Mouse (Mus musculus) 3134 (cell line): ENCODE measurements around the gene Srrm2.
A peak's percentile ranks its signal among the peaks of the same experiment; 100 is the strongest.

Experiments used
- DNase-seq: peaks from one replicate; pipeline ENCODE4 v3.0.0-alpha.2; 2011; ENCODE audit warnings: low spot score; ENCODE audit not compliant: insufficient read length; ENCODE audit errors: extremely low read depth

Srrm2 gene

DNA sequence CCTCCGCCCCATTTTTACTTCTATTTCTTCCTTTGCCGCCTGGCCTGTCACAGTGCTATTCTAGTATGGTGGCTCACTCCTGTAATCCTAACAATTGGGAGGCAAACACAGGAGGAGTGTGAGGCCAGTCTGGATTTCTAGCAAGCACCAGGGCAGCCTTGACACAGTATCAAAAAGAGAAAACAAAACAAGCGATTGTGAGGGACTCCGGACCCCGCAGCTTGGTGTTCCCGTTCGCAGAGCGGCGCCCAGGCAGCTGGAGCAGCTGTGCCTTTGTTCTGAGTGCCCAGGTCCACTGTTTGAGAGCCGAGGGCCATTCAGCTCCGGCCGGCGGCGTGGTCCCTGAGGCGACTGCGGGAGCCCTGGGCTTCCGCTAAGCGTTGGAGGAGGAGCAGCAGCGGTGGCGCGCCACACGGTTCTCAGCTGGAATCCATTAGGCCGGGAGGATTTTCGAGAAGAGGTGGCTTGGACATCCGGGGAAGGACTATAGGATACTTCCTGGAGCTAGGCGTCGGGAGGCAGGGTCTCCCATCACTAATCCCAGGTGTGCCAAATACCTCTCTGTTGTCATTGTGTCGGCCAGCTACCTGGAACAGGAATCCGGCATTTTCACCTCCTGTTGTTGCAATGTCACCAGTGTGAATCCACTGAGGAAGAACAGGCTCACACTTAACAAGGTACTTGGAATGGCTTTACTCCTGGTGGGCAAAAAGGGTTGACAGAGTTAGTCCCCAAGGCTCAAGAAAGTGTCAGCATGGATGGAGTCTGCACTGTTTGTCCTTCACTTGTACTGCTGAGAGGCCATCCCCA lies at the start of gene Srrm2:
Srrm2 (plus strand) TSS at position 264 of the 810 bp plus-strand sequence.
- DNase-seq = no peak

- DNase-seq = no peak
Measured at GRCm38 (mm10) chr17:23740598-23741021, 49.7 kb upstream of the Srrm2 start, which contains the start of gene Paqr4. Gene Paqr4, minus strand, starts transcription at chr17:23740867.

GRCm38 (mm10) chr17:23741359-23742209 lies 48.7 kb upstream of the Srrm2 start:
- DNase-seq = no peak

- DNase-seq = no peak
Measured at GRCm38 (mm10) chr17:23742210-23742793, 48.0 kb upstream of the Srrm2 start.

DNA sequence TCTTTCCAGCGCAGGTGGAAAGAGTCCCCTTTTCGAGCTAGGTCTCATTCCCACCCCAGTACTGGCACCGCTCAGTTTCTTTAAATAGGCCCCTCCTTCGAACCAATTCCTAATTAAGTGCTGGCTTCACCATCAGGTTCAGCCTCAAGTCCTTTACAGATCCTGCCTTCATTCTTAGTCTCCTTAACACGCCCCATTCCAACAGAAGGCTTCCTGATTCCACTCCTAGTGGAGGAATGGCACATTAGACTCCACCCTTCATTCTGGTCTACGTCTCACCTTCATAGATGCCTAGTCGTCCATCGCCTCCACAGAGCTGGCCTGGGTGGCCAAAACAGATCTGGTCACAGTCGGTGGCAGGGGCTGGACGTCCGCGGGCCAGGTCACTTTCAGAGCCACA lies 47.4 kb upstream of the Srrm2 start:
- no peak for DNase-seq

DNA sequence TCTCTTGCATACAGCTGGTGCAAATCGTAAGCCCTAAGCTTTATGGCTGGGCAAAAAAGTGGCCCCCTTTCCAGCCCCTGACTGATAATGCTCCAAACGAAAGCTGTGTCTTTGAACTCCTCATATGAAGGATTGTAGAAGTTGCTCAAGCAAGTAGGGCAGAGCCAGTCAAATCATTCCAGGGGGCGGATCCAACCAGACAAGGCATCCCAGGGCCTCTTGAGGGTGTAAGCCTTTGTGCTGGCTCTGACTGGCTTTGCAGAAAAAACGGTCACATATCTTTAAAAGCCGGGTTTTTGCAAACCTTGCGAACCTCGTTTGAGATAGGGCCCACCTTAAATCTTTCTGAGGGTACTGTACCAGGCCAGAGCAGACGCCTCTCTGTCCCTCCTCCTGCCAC lies 46.3 kb upstream of the Srrm2 start:
- no peak for DNase-seq

GRCm38 (mm10) chr17:23744651-23745050 lies 45.7 kb upstream of the Srrm2 start:
- no peak for DNase-seq

DNA sequence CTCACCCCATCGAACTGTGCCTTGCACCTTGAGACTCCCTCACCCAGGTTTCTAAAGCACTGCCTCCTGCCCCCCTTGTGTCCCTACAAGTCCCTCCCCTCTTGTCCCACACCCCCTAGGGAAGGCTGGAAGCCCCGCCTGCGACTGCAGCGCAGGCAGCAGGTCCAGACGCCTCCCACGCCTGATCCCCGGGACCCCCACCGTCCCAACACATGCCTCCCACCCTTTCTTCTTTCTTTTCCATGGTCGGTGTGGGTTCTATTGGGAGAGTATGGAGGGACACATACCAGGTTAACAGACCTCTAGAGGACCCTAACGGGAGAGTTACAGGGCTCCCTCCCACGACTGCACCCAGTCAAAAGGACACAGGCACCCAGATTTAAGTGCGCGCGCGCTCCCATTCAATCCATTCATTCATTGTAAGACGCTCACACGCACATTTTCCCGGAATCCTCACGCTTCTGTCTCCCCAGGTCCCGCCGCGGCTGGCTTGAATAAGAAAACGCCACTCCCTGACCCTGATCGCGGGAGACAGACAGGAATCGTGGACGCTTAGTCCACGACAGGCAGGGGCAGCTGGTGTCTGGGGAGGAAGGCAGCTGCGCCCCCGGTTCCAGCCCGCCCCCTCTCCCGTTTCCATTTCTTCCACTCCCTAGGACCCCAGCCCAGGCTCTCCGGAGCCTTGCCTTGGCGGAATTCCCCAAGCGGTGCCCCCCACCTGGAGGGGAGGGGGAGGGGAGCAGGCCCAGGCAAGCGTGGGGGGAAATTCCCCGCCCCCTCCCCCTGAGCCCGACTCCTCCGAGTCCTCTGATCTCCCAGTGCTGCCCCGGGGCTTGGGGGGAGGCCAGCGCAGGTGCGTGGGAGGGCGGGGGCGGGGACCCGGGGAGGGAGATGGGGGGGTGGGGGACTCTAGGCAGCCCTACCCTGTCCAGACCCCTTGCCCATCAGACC lies 44.8 kb upstream of the Srrm2 start, which contains the start of gene Kremen2:
Kremen2 (minus strand) TSS at position 533 of the 951 bp plus-strand sequence.
- no peak for DNase-seq

GRCm38 (mm10) chr17:23746311-23746710 lies 44.0 kb upstream of the Srrm2 start:
- DNase-seq = no peak

DNA sequence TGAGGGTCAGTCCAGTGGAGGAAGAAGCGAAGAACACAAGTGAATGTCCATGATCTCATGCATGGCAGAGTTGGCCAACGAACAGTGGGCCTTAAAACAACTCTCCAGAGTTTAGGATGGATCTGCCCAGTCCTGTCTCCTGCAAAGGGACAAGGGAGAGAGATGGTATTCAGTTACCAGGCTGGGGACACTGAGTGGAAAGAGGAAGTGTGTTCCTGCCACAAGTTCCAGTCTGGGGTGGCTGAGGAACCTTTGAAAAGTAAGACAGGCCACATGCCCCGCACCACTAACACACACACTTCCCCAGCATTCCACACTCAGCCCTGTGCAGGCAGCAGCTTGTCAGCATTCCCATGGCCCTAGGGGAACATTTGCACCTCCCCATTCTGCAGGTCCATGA lies 43.6 kb upstream of the Srrm2 start:
- no peak for DNase-seq

DNA sequence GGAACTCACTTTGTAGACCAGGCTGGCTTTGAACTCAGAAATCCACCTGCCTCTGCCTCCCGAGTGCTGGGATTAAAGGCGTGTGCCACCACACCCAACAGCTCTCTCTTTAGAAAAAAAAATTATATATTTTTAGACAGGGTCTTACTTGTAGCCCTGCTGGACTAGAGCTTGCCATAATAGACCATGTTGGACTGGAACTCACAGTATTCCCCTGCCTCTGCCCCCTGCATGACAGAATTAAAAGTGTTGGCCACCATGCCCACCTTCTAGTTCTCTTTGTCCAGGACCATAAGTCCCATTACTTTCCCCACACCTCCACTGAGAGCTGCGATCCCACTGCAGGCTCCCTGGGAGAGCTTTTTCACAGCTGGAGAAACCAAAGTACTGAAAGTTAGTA lies 42.9 kb upstream of the Srrm2 start:
- DNase-seq = no peak

DNA sequence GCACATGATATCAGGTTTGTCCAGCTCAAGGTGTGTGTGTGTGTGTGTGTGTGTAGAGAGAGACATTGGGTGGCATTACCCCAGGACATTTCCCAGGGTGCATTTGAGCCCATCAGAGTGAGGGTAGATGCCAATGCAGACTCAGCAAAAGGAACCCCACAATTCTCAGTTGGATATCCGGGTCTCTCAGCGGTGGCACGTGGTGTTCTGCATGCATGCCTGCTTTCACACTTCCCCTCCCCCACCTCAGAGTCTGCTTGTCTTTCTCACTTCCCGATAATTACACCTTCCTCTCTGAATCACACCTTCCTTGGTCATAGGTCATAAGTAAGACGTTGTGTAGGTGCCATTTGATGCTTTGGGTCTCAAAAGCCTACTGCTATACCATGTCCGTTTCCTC lies 42.3 kb upstream of the Srrm2 start:
- DNase-seq = no peak

DNA sequence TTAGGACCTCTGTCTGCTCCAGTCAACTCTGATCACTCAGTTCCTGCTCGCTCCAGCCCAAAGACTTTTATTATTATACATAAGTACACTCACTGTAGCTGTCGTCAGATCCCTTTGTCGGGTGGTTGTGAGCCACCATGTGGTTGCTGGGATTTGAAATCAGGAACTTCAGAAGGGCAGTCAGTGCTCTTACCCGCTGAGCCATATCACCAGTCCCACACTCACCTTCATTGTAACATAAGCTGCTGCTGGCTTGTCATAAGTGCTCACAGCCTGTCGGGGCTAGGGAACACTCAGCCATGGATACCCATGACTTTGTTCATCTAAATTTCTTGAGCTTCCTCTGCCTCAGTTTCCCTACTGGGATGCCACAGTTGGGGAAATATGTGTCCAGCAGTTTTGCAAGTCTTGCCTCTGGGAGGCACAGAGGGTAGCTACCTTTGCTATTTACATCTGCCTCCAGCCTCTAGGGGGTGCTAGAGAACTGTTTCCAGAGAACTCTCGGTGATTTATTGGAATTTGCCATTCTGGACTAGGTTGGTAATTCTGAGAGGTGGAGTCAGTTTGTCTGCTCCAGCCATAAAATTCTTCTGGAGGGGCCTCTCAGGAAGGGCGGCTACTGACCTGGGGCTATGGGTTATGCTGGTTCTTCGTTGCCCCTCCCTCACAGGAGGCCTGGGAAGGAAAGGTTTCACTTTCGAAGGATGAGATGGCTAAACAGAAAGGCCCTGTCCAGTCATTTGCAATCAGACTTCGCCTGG lies 41.5 kb upstream of the Srrm2 start:
- DNase-seq = peak; percentile 57

DNA sequence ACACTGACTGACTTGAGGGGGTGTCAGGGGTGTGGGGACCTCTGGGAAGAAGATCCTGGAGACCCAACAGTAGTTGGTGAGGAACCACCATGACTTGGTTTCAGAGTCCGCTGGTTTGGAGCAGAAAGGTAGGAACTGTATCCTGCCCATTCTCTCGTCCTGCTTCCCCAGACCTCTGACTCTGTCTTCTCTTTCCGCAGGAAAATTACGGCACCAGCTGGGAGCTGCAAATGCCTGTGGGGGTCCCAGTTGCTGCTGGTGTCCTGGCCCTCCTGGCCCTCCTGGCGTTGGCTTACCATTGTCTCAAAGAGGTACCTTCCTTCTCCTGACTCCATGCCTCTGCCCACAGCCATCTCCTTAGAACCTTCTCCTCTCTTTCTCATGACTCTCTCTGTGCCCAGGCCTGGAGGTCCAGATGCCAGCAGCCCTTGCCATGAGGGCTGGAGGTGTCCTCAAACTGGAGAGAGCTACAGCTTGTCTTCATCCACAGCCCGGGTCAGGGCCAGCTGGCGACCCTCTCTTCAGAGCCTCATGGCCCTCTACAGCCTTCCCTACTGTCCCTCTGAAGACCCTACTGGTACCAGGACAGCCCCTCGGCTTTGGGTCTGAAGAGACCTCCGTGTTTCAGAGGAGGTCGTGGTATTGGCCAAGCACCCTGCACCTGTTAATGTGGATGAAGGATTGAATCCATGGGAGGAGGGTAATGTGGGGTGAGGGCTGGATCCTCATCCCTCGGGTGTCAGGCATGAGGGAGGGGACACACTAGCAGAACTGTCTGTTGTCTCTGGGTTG lies 40.7 kb upstream of the Srrm2 start:
- no peak for DNase-seq

DNA sequence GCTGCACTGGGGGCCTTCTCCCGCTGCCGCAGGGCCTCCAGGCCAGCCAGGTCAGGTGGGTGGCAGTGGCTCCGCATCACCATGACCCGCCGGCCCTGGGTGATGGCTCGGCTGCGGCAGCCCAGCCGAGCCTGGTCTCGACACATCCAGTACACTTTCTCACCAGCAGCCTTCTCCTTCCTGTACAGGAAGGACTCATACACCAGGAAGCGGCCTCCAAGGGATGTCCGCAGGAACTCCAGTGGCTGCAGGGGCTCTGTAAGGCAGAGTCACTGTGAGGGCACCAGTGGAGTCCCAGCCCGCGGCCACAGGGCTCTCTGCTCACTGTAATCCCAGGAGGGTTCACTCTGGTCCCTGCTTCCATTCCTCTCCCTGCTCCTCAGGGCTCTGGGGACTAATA lies 34.6 kb upstream of the Srrm2 start:
- no peak for DNase-seq

- peak; percentile 63 for DNase-seq
Measured at GRCm38 (mm10) chr17:23757581-23757980, 32.8 kb upstream of the Srrm2 start.

DNA sequence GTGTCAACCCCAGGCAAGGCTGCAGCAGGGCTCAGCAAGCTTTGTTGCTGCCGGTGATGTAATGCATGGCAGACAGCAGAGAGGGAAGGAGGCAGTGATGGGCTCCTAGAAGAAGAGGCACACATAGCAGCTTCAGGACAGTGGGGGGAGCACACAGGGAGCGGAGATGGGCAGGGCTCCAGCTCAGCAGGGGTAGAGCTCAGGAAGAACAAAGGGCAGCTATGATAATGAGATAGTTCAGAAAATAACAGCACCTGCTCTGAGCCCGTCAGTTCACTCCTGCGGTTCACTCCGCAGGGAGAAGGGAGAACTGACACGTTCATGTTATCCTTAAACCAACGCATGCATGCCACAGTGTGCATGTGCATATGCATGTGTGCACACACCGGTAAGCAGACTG lies 31.5 kb upstream of the Srrm2 start:
- DNase-seq = no peak

- DNase-seq = no peak
Measured at GRCm38 (mm10) chr17:23760231-23760630, 30.1 kb upstream of the Srrm2 start.

GRCm38 (mm10) chr17:23761155-23761554 lies 29.2 kb upstream of the Srrm2 start:
- no peak for DNase-seq
